Mouse (Mus musculus): ENCODE measurements around the gene Npr2. TPM values are rescaled to one million over a fixed set of nuclear protein-coding genes. Genes with fewer than 3 reads are reported as not detected.

Npr2 gene
- total RNA-seq, 4 experiments from 2014 or later = 41.4 to 57.5 (median 44.0) TPM

DNA sequence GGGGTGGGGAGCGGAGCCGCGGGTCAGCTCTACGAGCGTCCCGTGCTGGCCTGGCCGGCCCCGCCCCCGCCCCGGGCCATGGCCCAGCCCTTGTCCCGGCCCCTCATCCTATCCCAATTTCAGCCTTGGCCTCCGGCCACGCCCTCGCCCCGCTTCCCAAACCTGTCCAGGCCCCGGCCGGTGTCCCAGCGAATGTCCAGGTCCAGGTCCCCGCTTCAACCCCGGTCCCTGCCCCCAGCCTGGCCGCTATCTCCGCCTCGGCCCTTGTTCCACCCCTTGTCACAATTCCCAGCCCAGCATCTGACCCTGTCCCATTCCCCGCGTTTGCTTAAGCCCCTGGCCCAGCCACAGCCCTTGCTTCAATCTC is 37.7 kb downstream of the Npr2 start:
- DNase-seq (ENCODE audit: low spot score) = peak; percentile 64

DNA sequence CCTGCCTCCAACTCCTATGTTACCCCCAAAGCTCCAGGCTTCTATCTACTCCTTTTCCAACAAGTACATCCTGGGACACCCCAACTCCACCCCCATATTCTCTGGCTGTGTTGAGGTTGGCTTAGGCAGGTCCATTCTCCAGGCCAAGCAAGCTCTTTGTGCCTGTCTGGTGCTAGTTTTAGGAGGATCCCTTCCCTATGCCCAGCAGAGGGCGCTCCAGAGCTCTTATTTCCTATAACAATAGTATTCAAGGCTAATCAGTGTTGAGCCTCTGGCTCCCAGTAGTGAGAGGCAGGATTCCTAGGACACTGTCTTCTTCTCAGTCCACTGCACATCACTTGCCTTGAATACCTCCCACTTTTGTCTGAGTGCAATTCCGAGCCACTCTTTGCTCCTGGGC is 40.3 kb downstream of the Npr2 start:
- peak; percentile 89 for DNase-seq (ENCODE audit: low spot score)

DNA sequence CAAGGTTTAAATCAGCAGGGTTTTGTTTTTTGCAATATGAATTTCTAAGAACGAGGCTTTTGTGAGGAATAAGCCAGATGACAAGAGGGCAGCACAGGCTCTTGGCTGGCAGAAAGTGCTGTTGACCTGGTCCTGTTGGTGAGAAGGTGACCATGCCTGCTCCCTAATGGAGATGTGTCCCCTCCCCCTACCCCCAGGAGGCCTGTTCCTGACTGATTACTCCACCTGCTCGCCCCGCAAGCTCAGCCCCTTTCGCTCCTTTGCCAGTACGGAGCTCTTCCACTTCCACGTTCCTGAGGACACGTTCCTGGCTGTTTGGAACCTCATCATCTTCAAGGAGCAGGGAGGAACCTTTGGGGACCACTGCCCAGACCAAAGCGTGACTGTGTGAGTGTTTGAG is 42.0 kb downstream of the Npr2 start:
- no peak for DNase-seq (ENCODE audit: low spot score)

DNA sequence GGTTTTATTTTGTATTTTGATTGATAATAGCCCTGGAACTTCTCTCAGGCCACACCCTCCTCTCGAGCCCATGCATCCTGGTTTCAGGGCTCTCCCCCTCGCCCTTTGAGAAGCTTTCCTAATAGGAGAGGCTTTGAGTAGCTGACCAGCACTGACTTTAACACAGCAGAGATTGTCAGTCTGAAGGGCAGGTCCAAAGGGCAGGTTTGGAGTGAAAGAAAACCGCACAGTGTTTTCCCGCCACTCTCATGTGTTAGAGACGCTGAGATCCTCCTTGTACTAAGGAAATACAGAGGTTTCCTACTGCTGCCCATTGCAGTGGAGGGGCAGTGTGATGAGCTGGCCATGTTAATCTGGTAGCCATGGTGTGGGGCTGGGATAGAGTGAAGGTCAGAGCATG is 43.2 kb downstream of the Npr2 start:
- DNase-seq (ENCODE audit: low spot score) = no peak

DNA sequence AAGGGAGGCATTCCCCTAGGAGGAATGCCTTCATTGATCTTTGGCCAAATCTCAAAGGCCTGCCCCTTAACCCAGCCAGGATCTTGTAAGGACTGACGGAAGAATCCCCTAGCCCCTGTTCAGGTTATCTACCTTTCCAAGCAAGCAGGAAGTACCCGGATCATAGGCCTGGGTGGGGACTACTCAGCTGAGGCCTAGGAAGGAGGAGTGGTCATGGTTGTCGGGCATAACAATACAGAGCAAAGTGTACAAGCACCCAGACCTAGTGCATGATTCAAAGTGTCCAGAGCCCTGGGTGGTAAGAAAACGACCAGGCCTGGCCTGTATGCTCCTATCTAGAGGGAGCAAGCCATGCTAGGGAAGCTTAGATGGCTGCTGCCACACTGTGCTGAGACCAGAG is 43.9 kb downstream of the Npr2 start:
- DNase-seq (ENCODE audit: low spot score) = no peak

DNA sequence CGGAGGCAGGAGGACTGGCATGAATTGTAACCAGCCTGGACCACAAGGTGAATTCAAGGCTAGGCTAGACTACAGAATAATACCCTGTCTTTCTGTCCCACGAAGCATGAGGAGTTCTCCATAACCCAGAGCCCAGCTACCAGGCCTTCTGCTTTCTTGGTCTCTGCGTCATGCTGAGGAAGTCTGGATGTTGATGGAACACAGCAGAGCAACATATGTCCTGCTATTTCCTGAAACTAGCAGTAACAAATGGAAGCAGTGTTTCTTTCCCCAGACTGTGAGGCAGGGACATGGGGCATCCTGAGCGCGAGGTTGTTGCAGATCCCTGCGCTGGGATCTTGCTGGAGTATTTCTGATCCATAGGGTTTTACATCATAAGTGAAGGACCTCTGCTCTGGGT is 46.8 kb downstream of the Npr2 start:
- DNase-seq (ENCODE audit: low spot score) = no peak

DNA sequence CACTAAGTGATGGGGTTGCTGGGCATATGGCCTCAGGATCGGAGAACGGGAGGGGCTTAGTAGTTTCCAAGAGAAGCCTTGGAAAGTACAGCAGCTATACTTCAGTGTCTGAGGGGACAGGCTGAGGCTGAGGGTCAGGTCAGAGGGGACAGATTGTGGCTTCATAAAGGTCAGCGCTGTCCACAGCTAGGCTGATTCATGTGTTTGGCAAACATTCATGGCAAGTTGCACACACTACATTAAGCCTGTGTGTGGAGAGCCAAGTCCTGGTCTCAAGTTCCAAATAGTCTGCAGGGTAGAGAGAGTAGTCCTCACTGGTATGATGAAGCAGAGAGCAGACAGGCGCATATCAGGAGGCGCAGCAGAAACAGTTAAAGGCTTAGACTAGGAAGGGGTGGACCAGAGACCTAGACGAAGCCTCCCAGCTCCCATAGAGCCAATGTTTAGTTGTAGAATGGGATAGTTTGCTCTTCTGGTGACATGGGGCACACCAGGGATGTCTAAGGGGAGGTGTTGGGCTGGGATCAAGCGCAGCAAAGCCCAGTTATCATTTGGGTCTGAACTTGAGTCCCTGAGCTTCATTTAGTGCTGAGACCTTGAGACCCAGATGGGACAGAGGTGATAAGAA is 47.8 kb downstream of the Npr2 start:
- no peak for DNase-seq (ENCODE audit: low spot score)

DNA sequence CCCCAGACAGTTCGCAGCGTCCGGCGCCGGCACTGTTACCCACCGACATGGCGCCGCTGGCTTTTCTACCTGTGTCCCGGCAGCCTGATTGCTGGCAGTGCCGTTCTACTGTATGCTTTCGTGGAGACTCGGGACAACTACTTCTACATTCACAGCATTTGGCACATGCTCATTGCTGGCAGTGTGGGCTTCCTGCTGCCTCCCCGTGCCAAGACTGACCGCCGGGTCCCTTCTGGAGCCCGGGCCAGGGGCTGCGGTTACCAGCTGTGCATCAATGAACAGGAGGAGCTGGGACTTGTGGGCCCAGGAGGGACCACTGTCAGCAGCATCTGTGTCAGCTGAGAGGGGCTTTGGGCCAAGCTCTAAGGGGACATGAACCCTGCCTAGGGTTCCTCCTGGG is 58.3 kb downstream of the Npr2 start:
- no peak for DNase-seq (ENCODE audit: low spot score)

DNA sequence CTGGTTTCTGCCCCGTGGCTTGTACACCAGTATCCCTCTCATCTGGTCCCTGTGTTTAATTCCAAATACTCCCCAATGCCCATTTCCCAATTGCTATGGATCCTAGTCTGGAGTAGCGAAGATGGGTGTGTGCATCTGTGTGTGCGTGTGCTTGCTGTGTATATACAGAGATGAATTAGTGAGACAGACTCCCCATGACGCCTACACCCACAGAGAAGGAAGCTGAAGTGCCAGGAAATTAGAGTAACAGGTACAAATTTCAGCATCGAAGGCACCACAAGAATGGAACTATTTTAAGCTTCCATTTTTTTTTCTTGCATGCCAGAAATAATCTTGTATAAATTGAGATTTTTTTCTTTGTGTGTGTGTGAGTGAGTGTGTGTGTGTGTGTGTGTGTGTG is 59.3 kb downstream of the Npr2 start:
- DNase-seq (ENCODE audit: low spot score) = no peak

DNA sequence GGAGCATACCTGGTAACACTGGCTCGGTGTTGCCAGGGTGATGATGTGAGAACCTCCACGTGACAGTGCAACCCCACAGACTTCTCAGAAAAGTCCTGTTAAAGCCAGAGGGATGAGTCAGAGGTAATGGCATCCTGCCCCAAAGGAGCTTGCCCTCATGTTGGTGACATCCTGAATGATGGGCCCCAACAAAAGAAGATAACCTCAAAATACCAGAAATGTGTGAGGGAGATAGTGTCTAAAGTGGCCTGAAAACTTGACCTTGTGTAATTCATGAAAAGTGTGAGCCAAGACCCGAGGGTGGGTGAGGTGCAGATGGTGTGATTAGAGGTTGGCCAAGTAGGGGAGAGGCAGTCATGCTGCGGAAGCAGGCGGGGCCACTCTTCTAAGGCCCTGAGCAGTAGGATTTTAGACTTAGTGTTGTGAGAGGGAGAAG is 62.1 kb downstream of the Npr2 start:
- peak; percentile 19 for DNase-seq (ENCODE audit: low spot score)

DNA sequence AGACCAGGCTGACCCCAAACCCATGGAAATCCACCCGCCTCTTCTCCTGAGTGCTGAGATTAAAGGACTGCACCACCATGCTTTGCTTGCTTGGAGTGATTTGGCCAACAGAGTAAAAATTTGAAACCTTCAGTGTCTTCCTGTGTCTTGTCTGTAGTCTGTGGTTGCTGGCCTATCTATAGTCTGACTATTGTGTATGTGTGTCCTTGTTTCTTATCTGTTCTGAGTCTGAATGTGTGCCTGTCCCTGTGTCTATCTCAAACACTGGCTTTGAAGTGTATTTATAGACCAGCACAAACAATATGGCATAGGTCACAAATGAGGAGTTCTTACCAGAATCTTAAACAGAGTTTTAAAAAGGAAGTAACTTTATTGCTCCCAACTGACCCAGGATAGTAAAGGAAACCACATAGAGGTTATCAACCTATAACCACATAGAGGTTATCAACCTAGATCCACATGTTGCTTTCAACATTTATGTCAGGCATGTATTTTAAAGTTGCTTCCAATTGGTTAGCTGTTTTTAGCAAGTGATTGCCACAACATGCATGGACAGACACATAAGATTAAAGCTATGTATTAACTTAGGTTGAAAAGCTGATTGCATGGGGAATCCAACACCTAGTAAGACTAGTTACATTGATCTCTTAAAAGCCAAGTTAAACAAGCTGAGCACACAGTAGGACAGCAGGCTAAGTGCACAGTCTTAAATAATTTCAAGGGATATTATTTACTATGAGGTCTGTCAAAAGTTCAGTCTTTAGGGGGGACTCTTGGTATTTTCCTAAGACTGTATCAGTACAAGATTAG is 62.9 kb downstream of the Npr2 start:
- DNase-seq (ENCODE audit: low spot score) = no peak

DNA sequence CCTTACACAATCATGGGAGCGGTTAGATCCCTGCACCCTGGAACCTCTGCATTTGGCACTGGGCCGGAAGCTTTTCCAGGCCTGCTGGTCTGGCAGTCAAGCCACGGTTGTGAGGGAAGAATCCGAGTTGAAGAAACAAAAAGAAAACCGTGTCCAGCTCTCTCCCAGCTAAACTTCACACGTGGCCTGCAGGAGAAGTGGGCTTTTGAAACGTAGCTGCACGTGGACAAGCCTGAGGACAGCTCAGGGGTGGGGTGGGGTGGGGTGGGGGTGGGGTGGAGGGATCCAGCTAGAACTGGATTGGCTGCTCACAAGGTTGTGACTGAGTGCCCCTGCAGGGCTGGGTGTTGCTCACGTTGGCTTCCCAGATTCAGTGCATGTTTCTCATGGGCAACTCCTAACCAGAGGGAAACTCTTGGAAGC is 63.5 kb downstream of the Npr2 start:
- DNase-seq (ENCODE audit: low spot score) = peak; percentile 32

DNA sequence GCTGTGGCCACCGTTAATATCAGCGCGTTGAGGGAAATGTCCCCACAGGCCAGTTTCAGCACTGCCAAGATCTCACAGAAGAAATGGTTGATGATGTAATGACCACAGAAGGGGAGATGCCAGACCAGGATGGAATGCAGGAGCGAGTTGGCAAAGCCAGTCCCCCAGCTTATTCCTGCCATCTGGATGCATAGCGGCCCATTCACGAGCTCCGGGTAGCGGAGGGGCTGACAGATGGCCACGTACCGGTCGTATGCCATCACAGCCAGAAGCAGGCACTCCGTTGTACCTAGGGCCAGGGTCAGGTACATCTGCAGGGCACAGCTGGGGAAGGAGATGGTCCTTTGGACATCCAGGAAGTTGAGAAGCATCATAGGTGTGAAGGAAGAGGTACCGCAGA is 64.8 kb downstream of the Npr2 start:
- DNase-seq (ENCODE audit: low spot score) = no peak

DNA sequence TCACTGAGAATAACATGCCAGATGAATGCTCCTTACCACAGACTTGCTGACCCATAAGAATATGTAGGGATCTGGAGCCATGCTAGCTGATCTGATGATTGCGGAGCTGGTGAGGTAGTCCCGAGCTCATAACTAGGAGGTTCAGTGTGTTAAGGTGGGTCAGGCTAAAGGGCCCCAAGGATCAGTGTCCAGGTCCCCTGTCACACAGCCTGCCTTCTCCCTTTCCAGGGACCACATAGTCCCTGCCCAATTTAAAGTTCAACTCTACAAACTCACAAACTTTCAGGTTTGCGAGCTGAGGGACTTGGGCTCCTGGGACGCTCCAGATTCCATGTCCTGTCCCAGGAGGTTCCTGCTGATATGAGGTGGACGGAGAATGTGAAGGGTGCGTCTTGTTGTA is 69.0 kb downstream of the Npr2 start, which contains the start of gene Olfr70:
Gene Olfr70 (minus strand): TSS at position 101 of the 400 bp plus-strand sequence.
- no peak for DNase-seq (ENCODE audit: low spot score)

Small RNAs within 50 kb of the gene (microRNA-seq; reads per million reads assigned to microRNA genes)
- 0.84 reads per million for gene Gm25262

Other genes with a start within 250 kb of the Npr2 start
- gene Rusc2, start 250.0 kb upstream of the Npr2 start, total RNA-seq (2022) = 10 to 100 TPM; 47.4 to 58.6 (median 48.9) TPM
- gene Fam166b, start 202.8 kb upstream of the Npr2 start, total RNA-seq (2022) = not detected
- gene Tesk1, start 190.0 kb upstream of the Npr2 start, total RNA-seq (2022) = 10 to 100 TPM; 31.3 to 38.2 (median 35.2) TPM
- 1 to 10 TPM in 1 of 4 experiments, under 1 TPM in 3; 0.24 to 1.1 (median 0.69) TPM for gene Cd72, start 177.3 kb upstream of the Npr2 start, total RNA-seq (2022)
- not detected for gene Sit1, start 148.2 kb upstream of the Npr2 start, total RNA-seq (2022)
- gene Ccdc107, start 139.0 kb upstream of the Npr2 start, total RNA-seq (2022) = 10 to 100 TPM; 28.7 to 39.4 (median 32.4) TPM
- gene Arhgef39, start 132.2 kb upstream of the Npr2 start, total RNA-seq (2022) = not detected
- gene Car9, start 125.0 kb upstream of the Npr2 start, total RNA-seq (2022) = 1 to 10 TPM in 1 of 4 experiments, under 1 TPM in 3; 0.25 to 1.0 (median 0.52) TPM
- gene Tpm2, start 108.2 kb upstream of the Npr2 start, total RNA-seq (2022) = 10 to 100 TPM; 25.4 to 34.9 (median 31.1) TPM
- gene Creb3, start 69.6 kb upstream of the Npr2 start, total RNA-seq (2022) = 10 to 100 TPM; 39.7 to 48.8 (median 43.2) TPM
- gene Tln1, start 69.2 kb upstream of the Npr2 start, total RNA-seq (2022) = 100 to 1,000 TPM in 2 of 4 experiments, 10 to 100 TPM in 2; 96.1 to 117 (median 101) TPM
- gene Rgp1, start 53.2 kb upstream of the Npr2 start, total RNA-seq (2022) = 10 to 100 TPM; 31.3 to 39.6 (median 34.6) TPM
- gene Gba2, start 53.1 kb upstream of the Npr2 start, total RNA-seq (2022) = 10 to 100 TPM; 11.7 to 14.0 (median 13.0) TPM
- gene Msmp, start 47.4 kb upstream of the Npr2 start, total RNA-seq (2022) = under 1 TPM in 1 of 4 experiments, not detected in 3; 0.52 TPM
- under 1 TPM in 1 of 4 experiments, not detected in 3; 0.53 TPM for gene Spag8, start 21.7 kb downstream of the Npr2 start, total RNA-seq (2022)
- gene Hint2, start 24.5 kb downstream of the Npr2 start, total RNA-seq (2022) = 100 to 1,000 TPM; 162 to 188 (median 167) TPM
- gene Tmem8b, start 37.0 kb downstream of the Npr2 start, total RNA-seq (2022) = 10 to 100 TPM; 20.3 to 24.0 (median 21.7) TPM
- under 1 TPM; 0.14 to 0.38 (median 0.28) TPM for gene Fam221b, start 37.2 kb downstream of the Npr2 start, total RNA-seq (2022)
- not detected for gene Olfr70, start 68.9 kb downstream of the Npr2 start, total RNA-seq (2022)
- not detected for gene Olfr71, start 78.3 kb downstream of the Npr2 start, total RNA-seq (2022)
- 1 to 10 TPM; 3.0 to 4.4 (median 4.3) TPM for gene Hrct1, start 95.3 kb downstream of the Npr2 start, total RNA-seq (2022)
- gene Spaar, start 98.1 kb downstream of the Npr2 start, total RNA-seq (2022) = 1 to 10 TPM; 3.6 to 4.4 (median 4.1) TPM
- not detected for gene Olfr159, start 139.1 kb downstream of the Npr2 start, total RNA-seq (2022)
- not detected for gene Olfr156, start 192.0 kb downstream of the Npr2 start, total RNA-seq (2022)
- gene Olfr157, start 208.3 kb downstream of the Npr2 start, total RNA-seq (2022) = not detected
- not detected for gene Olfr155, start 219.6 kb downstream of the Npr2 start, total RNA-seq (2022)
- gene Reck, start 243.6 kb downstream of the Npr2 start, total RNA-seq (2022) = 1 to 10 TPM; 4.4 to 5.7 (median 5.2) TPM